Mouse (Mus musculus) hematopoietic multipotent progenitor cell, adult 10-12 weeks (in vitro differentiated cells): ENCODE data around the gene Pip5k1b. TPM values are rescaled to one million over a fixed set of nuclear protein-coding genes. Genes with fewer than 3 reads are reported as not detected.

Experiments
- polyA plus RNA-seq: library from polyadenylated mRNA; stranded (reverse); fragments of >175 nt; gene quantifications from 2 replicates; pipeline ENCODE4 v1.2.3, GENCODE M21; 2012; ENCODE audit warnings: low replicate concordance

The Pip5k1b gene
- polyA plus RNA-seq: 1.2 and 2.5 TPM in 2 replicates

GRCm38 (mm10) chr19:24555466-24555903 lies at the start of gene Pip5k1b:
Gene Pip5k1b (minus strand): TSS chr19:24555872.

GRCm38 (mm10) chr19:24476929-24477882 lies 78.5 kb downstream of the Pip5k1b start, which contains the start of gene Fam122a:
Gene Fam122a (minus strand): TSS chr19:24477356.

GRCm38 (mm10) chr19:24280601-24281228 lies 275.0 kb downstream of the Pip5k1b start, which contains the start of gene Fxn:
Gene Fxn (minus strand): TSS chr19:24280605.

Other genes starting within 250 kb of the Pip5k1b start
- 17.5 and 35.0 TPM in 2 replicates for gene Fam122a, start 78.5 kb downstream of the Pip5k1b start, polyA plus RNA-seq
- gene Tmem252, start 118.1 kb upstream of the Pip5k1b start, polyA plus RNA-seq: not detected in 2 replicates